Mouse (Mus musculus): ENCODE data around the gene Sik2. TPM values are rescaled to one million over a fixed set of nuclear protein-coding genes. Genes with fewer than 3 reads are reported as not detected.

Sik2 gene
- polyA plus RNA-seq, 1 experiment from 2014 or later, result 10.8 TPM

- peak overlapping the region; percentile 83 for H3K4me2 ChIP-seq (ENCODE audit: low read depth, low read length)
- H3K4me3 ChIP-seq (ENCODE audit: low read depth, low read length), result peak overlapping the region; percentile 98
- peak overlapping the region; percentile 97 for H3K27ac ChIP-seq (ENCODE audit: low read length)
- H3K4me1 ChIP-seq (ENCODE audit: control insufficient read depth, low read depth, low read length), result peaks cover 13% of the 10 kb centered on the region
- no peak for ATAC-seq (ENCODE audit: low read depth)
- WGBS (ENCODE audit: insufficient replicate concordance), result 8% methylated on average over 10 of the region's 10 CpGs
- H3K9ac ChIP-seq (ENCODE audit: low read depth, low read length), result peak overlapping the region; percentile 97
- H3K9me3 ChIP-seq (replicated peaks; ENCODE audit: control insufficient read depth, low read length), result no peaks in the 10 kb centered on the region
- H3K36me3 ChIP-seq (ENCODE audit: control insufficient read depth, insufficient read depth), result no peaks in the 10 kb centered on the region
- no peaks in the 10 kb centered on the region for H3K27me3 ChIP-seq (ENCODE audit: control insufficient read depth, insufficient read depth, low read depth, low read length)
Measured at GRCm38 (mm10) chr9:51007726-51008067, 1.2 kb downstream of the Sik2 start.

- Histone ChIP-seq H3K27ac (ENCODE audit: low read length) (no peak overlapping the region), H3K4me3 (ENCODE audit: low read depth, low read length) (peak overlapping the region; percentile 37), H3K9ac (ENCODE audit: low read depth, low read length) (0 out of 2 replicates have a peak overlapping the region, but pooled peaks have one; percentile 3)
Measured at GRCm38 (mm10) chr9:51006846-51007245, 2.0 kb downstream of the Sik2 start.

GRCm38 (mm10) chr9:51004062-51004461 is 4.8 kb downstream of the Sik2 start:
- 46% methylated on average over 1 of the region's 1 CpGs for WGBS (ENCODE audit: insufficient replicate concordance)
- Histone ChIP-seq H3K27ac (ENCODE audit: low read length) (no peak overlapping the region), H3K27me3 (ENCODE audit: control insufficient read depth, insufficient read depth, low read depth, low read length) (no peaks in the 10 kb centered on the region), H3K4me1 (ENCODE audit: control insufficient read depth, low read depth, low read length) (peaks cover 5% of the 10 kb centered on the region), H3K4me2 (ENCODE audit: low read depth, low read length) (no peak overlapping the region), H3K9me3 (replicated peaks; ENCODE audit: control insufficient read depth, low read length) (no peaks in the 10 kb centered on the region), H3K36me3 (ENCODE audit: control insufficient read depth, insufficient read depth) (peaks cover 5% of the 10 kb centered on the region), H3K9ac (ENCODE audit: low read depth, low read length) (no peak overlapping the region), H3K4me3 (ENCODE audit: low read depth, low read length) (no peak overlapping the region)
- no peak for ATAC-seq (ENCODE audit: low read depth)

More at GRCm38 (mm10) chr9:51006846-51007245, 2.0 kb downstream of the Sik2 start:
- WGBS (ENCODE audit: insufficient replicate concordance), result 5% methylated on average over 4 of the region's 4 CpGs
- no peak for ATAC-seq (ENCODE audit: low read depth)
- no peaks in the 10 kb centered on the region for H3K27me3 ChIP-seq (ENCODE audit: control insufficient read depth, insufficient read depth, low read depth, low read length)
- peak overlapping the region; percentile 83 for H3K4me2 ChIP-seq (ENCODE audit: low read depth, low read length)
- no peaks in the 10 kb centered on the region for H3K36me3 ChIP-seq (ENCODE audit: control insufficient read depth, insufficient read depth)
- no peaks in the 10 kb centered on the region for H3K9me3 ChIP-seq (replicated peaks; ENCODE audit: control insufficient read depth, low read length)
- peaks cover 13% of the 10 kb centered on the region for H3K4me1 ChIP-seq (ENCODE audit: control insufficient read depth, low read depth, low read length)

- no peaks in the 10 kb centered on the region for H3K36me3 ChIP-seq (ENCODE audit: control insufficient read depth, insufficient read depth)
- H3K4me3 ChIP-seq (ENCODE audit: low read depth, low read length), result no peak overlapping the region
- H3K9me3 ChIP-seq (replicated peaks; ENCODE audit: control insufficient read depth, low read length), result no peaks in the 10 kb centered on the region
- no peak for ATAC-seq (ENCODE audit: low read depth)
- no peak overlapping the region for H3K9ac ChIP-seq (ENCODE audit: low read depth, low read length)
- H3K27ac ChIP-seq (ENCODE audit: low read length), result no peak overlapping the region
- H3K4me1 ChIP-seq (ENCODE audit: control insufficient read depth, low read depth, low read length), result no peaks in the 10 kb centered on the region
- H3K27me3 ChIP-seq (ENCODE audit: control insufficient read depth, insufficient read depth, low read depth, low read length), result no peaks in the 10 kb centered on the region
- no peak overlapping the region for H3K4me2 ChIP-seq (ENCODE audit: low read depth, low read length)
Measured at GRCm38 (mm10) chr9:50986677-50987076, 22.2 kb downstream of the Sik2 start.

- no peak overlapping the region for H3K4me3 ChIP-seq (ENCODE audit: low read depth, low read length)
- no peak overlapping the region for H3K4me2 ChIP-seq (ENCODE audit: low read depth, low read length)
- no peaks in the 10 kb centered on the region for H3K36me3 ChIP-seq (ENCODE audit: control insufficient read depth, insufficient read depth)
- H3K4me1 ChIP-seq (ENCODE audit: control insufficient read depth, low read depth, low read length), result no peaks in the 10 kb centered on the region
- no peak overlapping the region for H3K27ac ChIP-seq (ENCODE audit: low read length)
- H3K27me3 ChIP-seq (ENCODE audit: control insufficient read depth, insufficient read depth, low read depth, low read length), result no peaks in the 10 kb centered on the region
- ATAC-seq (ENCODE audit: low read depth), result no peak
- no peaks in the 10 kb centered on the region for H3K9me3 ChIP-seq (replicated peaks; ENCODE audit: control insufficient read depth, low read length)
- 70% methylated on average over 8 of the region's 8 CpGs for WGBS (ENCODE audit: insufficient replicate concordance)
- no peak overlapping the region for H3K9ac ChIP-seq (ENCODE audit: low read depth, low read length)
Measured at GRCm38 (mm10) chr9:50986123-50986522, 22.8 kb downstream of the Sik2 start.

- H3K4me3 ChIP-seq (ENCODE audit: low read depth, low read length), result no peak overlapping the region
- no peak overlapping the region for H3K27ac ChIP-seq (ENCODE audit: low read length)
- H3K27me3 ChIP-seq (ENCODE audit: control insufficient read depth, insufficient read depth, low read depth, low read length), result no peaks in the 10 kb centered on the region
- no peak for ATAC-seq (ENCODE audit: low read depth)
- H3K4me1 ChIP-seq (ENCODE audit: control insufficient read depth, low read depth, low read length), result no peaks in the 10 kb centered on the region
- no peak overlapping the region for H3K9ac ChIP-seq (ENCODE audit: low read depth, low read length)
- no peaks in the 10 kb centered on the region for H3K36me3 ChIP-seq (ENCODE audit: control insufficient read depth, insufficient read depth)
- H3K9me3 ChIP-seq (replicated peaks; ENCODE audit: control insufficient read depth, low read length), result no peaks in the 10 kb centered on the region
- WGBS (ENCODE audit: insufficient replicate concordance), result 71% methylated on average over 4 of the region's 4 CpGs
- H3K4me2 ChIP-seq (ENCODE audit: low read depth, low read length), result no peak overlapping the region
Measured at GRCm38 (mm10) chr9:50981499-50982190, 27.2 kb downstream of the Sik2 start.

DNA sequence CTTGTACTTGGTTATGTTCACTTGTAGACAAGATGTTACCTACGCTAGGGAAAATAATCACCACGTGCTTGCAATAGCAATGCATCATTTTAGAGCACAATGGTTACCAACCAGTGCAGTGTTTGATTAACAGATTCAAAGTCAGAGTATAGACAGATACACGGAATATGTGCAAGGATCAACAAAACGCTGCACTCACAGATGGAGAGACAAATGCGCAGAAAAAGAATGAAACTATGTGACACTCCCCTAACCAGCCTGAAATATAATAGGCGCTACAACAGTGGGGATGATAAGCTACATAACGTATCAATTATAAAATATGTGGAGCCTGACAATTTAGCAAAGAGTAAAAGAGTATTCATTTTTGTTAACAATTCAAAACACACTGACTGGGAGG is 34.2 kb downstream of the Sik2 start:
- H3K4me1 ChIP-seq (ENCODE audit: control insufficient read depth, low read depth, low read length), result no peaks in the 10 kb centered on the region; the same call in 1 of the 2 replicates
- no peak overlapping the region for H3K27ac ChIP-seq (ENCODE audit: low read length)
- 82% methylated on average over 7 of the region's 7 CpGs for WGBS (ENCODE audit: insufficient replicate concordance)
- H3K9me3 ChIP-seq (replicated peaks; ENCODE audit: control insufficient read depth, low read length), result no peaks in the 10 kb centered on the region
- ATAC-seq (ENCODE audit: low read depth), result no peak
- no peak overlapping the region for H3K9ac ChIP-seq (ENCODE audit: low read depth, low read length)
- H3K4me2 ChIP-seq (ENCODE audit: low read depth, low read length), result no peak overlapping the region
- H3K27me3 ChIP-seq (ENCODE audit: control insufficient read depth, insufficient read depth, low read depth, low read length), result no peaks in the 10 kb centered on the region
- H3K36me3 ChIP-seq (ENCODE audit: control insufficient read depth, insufficient read depth), result no peaks in the 10 kb centered on the region
- no peak overlapping the region for H3K4me3 ChIP-seq (ENCODE audit: low read depth, low read length)

GRCm38 (mm10) chr9:50970413-50970812 is 38.5 kb downstream of the Sik2 start:
- H3K4me3 ChIP-seq (ENCODE audit: low read depth, low read length), result no peak overlapping the region
- 38% methylated on average over 4 of the region's 4 CpGs for WGBS (ENCODE audit: insufficient replicate concordance)

GRCm38 (mm10) chr9:50969266-50969665 is 39.6 kb downstream of the Sik2 start:
- no peak overlapping the region for H3K4me2 ChIP-seq (ENCODE audit: low read depth, low read length)
- ATAC-seq (ENCODE audit: low read depth), result no peak
- H3K9ac ChIP-seq (ENCODE audit: low read depth, low read length), result no peak overlapping the region
- H3K4me3 ChIP-seq (ENCODE audit: low read depth, low read length), result no peak overlapping the region
- H3K36me3 ChIP-seq (ENCODE audit: control insufficient read depth, insufficient read depth), result no peaks in the 10 kb centered on the region
- H3K27me3 ChIP-seq (ENCODE audit: control insufficient read depth, insufficient read depth, low read depth, low read length), result no peaks in the 10 kb centered on the region
- WGBS (ENCODE audit: insufficient replicate concordance), result 90% methylated on average over 3 of the region's 3 CpGs
- no peaks in the 10 kb centered on the region; the same call in 1 of the 2 replicates for H3K4me1 ChIP-seq (ENCODE audit: control insufficient read depth, low read depth, low read length)
- H3K27ac ChIP-seq (ENCODE audit: low read length), result no peak overlapping the region
- H3K9me3 ChIP-seq (replicated peaks; ENCODE audit: control insufficient read depth, low read length), result no peaks in the 10 kb centered on the region

More at GRCm38 (mm10) chr9:50970413-50970812, 38.5 kb downstream of the Sik2 start:
- no peak overlapping the region for H3K27ac ChIP-seq (ENCODE audit: low read length)
- no peak overlapping the region for H3K9ac ChIP-seq (ENCODE audit: low read depth, low read length)
- no peaks in the 10 kb centered on the region for H3K36me3 ChIP-seq (ENCODE audit: control insufficient read depth, insufficient read depth)
- no peak for ATAC-seq (ENCODE audit: low read depth)
- H3K4me2 ChIP-seq (ENCODE audit: low read depth, low read length), result no peak overlapping the region
- no peaks in the 10 kb centered on the region for H3K9me3 ChIP-seq (replicated peaks; ENCODE audit: control insufficient read depth, low read length)
- H3K4me1 ChIP-seq (ENCODE audit: control insufficient read depth, low read depth, low read length), result no peaks in the 10 kb centered on the region; the same call in 1 of the 2 replicates
- H3K27me3 ChIP-seq (ENCODE audit: control insufficient read depth, insufficient read depth, low read depth, low read length), result no peaks in the 10 kb centered on the region

Data from liver, embryonic 16.5 days (tissue).